Mouse (Mus musculus): Measurements from ENCODE around the gene Dspp. TPM values are rescaled to one million over a fixed set of nuclear protein-coding genes. Genes with fewer than 3 reads are reported as not detected.

The Dspp gene
- total RNA-seq, 2 experiments from 2014 or later, result not detected

- ATAC-seq (replicated peaks; ENCODE audit: low FRiP score, low TSS enrichment, poor library complexity, severe bottlenecking), result no peak
Measured at GRCm38 (mm10) chr5:104183743-104184142, 13.2 kb downstream of the Dspp start.

DNA sequence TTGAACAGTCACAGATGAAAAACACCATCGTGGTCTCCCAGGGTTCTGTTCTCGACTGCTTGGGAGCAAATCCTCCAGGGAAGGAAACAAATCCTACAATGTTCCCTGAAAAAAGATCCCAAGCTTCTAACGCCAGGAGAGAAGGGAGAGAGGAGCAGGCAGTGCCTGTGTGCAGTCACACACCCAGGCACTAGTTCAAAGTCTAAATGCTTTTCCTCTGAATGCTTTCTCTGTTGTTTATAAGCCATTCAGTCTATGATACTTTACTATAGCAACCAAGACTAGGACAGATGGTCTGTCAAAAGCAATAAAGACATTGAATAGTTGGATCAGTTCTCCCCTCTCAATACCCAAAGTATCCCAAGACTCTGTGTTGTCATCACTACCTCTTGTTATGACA, 16.8 kb downstream of the Dspp start:
- ATAC-seq (replicated peaks; ENCODE audit: low FRiP score, low TSS enrichment, poor library complexity, severe bottlenecking), result no peak

- ATAC-seq (replicated peaks; ENCODE audit: low FRiP score, low TSS enrichment, poor library complexity, severe bottlenecking), result no peak
Measured at GRCm38 (mm10) chr5:104195086-104195485, 24.6 kb downstream of the Dspp start.

DNA sequence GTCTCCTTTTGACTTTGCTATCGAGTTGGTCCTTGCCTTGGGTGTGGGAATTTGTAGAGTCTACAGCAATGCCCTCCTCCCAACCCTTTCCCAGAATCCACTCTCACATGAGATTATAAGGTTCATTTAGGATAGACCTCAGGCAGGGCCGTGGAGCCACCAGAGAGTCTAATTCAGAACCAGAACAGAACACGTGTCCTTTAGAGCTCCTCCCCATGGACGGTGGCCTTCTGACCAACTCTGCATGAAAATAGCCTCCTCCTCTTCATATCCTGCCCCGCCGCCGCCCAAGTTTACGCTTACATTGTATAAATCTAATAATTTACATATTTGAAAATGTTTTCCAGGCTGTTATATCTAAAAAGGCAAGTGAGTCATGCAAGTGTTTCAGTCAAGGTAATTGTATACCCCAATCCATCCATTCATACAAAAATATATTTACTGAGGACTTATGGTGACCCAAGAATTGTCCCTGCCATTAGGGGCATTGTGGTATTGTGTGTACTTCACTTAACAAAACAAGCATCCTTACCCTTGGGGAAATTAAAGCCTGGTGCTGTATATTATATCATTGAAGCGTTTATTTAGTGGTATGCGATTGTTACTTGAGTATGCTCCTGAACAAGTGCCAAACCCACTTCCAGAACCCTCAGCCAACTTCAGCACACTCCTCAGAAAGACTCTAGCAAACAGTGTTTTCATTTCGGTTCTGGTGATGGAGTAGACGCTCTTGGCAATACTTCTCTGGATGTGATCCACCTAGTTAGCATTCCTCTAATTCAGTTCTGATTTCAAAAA, 30.8 kb downstream of the Dspp start:
- ATAC-seq (replicated peaks; ENCODE audit: low FRiP score, low TSS enrichment, poor library complexity, severe bottlenecking), result no peak

GRCm38 (mm10) chr5:104202351-104202750, 31.8 kb downstream of the Dspp start, which contains the start of gene Dmp1:
TSS of gene Dmp1 (plus strand) at chr5:104202613.
- ATAC-seq (replicated peaks; ENCODE audit: low FRiP score, low TSS enrichment, poor library complexity, severe bottlenecking), result no peak

GRCm38 (mm10) chr5:104212531-104212930, 42.0 kb downstream of the Dspp start:
- ATAC-seq (replicated peaks; ENCODE audit: low FRiP score, low TSS enrichment, poor library complexity, severe bottlenecking), result no peak

DNA sequence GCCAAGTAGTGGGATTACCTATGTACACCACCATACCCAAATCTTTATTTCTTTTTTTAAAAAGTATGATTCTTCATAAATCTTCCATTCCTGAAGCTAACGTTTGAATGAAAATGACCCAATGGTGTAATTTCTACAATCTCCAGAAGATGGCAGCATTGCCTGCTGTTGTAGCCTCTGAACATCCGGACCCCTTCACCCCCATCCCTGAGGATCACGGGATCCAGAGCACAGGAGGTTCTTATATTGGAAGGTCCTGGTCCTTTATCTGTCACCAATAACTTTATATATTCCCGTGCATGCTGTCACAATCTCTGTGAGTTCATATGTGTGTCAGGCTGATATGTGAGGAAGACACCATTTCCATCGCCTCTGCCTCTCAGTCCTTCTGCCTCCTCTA, 48.4 kb downstream of the Dspp start:
- no peak for ATAC-seq (replicated peaks; ENCODE audit: low FRiP score, low TSS enrichment, poor library complexity, severe bottlenecking)

DNA sequence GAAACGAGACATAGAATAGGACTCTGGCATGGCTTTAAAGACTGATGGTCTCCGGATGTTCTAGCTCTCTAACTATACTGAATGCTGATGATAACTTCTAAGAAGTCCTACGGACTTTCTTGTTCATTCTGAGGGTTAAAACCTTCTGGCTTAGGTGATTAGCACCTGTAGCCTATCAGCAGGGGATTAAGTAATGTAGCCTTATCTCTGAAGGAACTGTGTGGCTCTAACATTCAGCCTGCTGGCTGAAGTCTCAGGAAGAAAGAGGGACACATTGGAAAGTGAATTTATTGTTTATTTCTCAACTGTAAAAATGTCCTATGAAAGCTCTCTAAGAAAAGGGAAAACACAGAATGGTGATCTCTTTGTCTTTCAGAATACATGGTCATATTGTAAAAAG, 53.8 kb downstream of the Dspp start:
- ATAC-seq (replicated peaks; ENCODE audit: low FRiP score, low TSS enrichment, poor library complexity, severe bottlenecking), result no peak

DNA sequence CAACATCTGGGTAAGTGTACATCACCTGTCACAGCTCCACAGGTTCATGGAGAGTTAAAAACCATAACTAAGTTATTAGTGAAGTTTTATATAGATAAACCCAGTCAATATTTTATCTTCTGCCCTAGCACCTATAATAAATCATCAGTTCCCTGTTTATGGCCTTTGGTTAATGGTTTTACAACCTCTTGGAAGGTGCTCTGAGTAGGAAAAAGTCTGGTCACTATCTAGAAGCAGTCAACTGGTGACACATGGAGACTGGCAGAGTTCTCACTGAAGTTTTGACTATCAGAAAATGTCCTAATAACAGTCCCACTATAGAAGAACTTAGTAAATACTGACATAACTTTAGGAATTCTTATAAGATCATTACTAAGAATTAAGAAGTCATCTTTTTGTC, 54.2 kb downstream of the Dspp start:
- ATAC-seq (replicated peaks; ENCODE audit: low FRiP score, low TSS enrichment, poor library complexity, severe bottlenecking), result no peak

- no peak for ATAC-seq (replicated peaks; ENCODE audit: low FRiP score, low TSS enrichment, poor library complexity, severe bottlenecking)
Measured at GRCm38 (mm10) chr5:104228497-104228896, 58.0 kb downstream of the Dspp start.

Other genes starting within 250 kb of the Dspp start
- not detected in 2 replicates for gene Hsd17b13, start 193.3 kb upstream of the Dspp start, total RNA-seq (2014; fragmentation: Nextera tagmentation)
- gene Hsd17b13, start 193.3 kb upstream of the Dspp start, total RNA-seq (2017), result not detected in 2 replicates
- gene Hsd17b11, start 148.8 kb upstream of the Dspp start, total RNA-seq (2014; fragmentation: Nextera tagmentation), result 4.9 and 5.6 TPM in 2 replicates
- 10.9 and 23.0 TPM in 2 replicates for gene Hsd17b11, start 148.8 kb upstream of the Dspp start, total RNA-seq (2017)
- gene Nudt9, start 124.4 kb upstream of the Dspp start, total RNA-seq (2014; fragmentation: Nextera tagmentation), result 117 and 120 TPM in 2 replicates
- gene Nudt9, start 124.4 kb upstream of the Dspp start, total RNA-seq (2017), result 159 and 167 TPM in 2 replicates
- not detected in 2 replicates for gene Gm17660, start 93.1 kb upstream of the Dspp start, total RNA-seq (2014; fragmentation: Nextera tagmentation)
- gene Gm17660, start 93.1 kb upstream of the Dspp start, total RNA-seq (2017), result not detected in 2 replicates
- gene Sparcl1, start 57.0 kb upstream of the Dspp start, total RNA-seq (2014; fragmentation: Nextera tagmentation), result not detected in 2 replicates
- gene Sparcl1, start 57.0 kb upstream of the Dspp start, total RNA-seq (2017), result not detected in 2 replicates
- gene Dmp1, start 31.9 kb downstream of the Dspp start, total RNA-seq (2014; fragmentation: Nextera tagmentation), result not detected in 2 replicates
- not detected in 2 replicates for gene Dmp1, start 31.9 kb downstream of the Dspp start, total RNA-seq (2017)
- not detected in 2 replicates for gene Ibsp, start 128.5 kb downstream of the Dspp start, total RNA-seq (2014; fragmentation: Nextera tagmentation)
- gene Ibsp, start 128.5 kb downstream of the Dspp start, total RNA-seq (2017), result 0.50 TPM in 1 of 2 replicates, not detected in the other
- gene Mepe, start 154.6 kb downstream of the Dspp start, total RNA-seq (2014; fragmentation: Nextera tagmentation), result not detected in 2 replicates
- gene Mepe, start 154.6 kb downstream of the Dspp start, total RNA-seq (2017), result not detected in 2 replicates